Mouse (Mus musculus) R1 (cell line): Measurements from ENCODE around the gene Tmem206.

ENCODE experiments used
- DNase-seq: peaks from one replicate; pipeline ENCODE4 v3.0.0-alpha.2; 2018; ENCODE audit warnings: low read depth, low spot score

Gene Tmem206

GRCm38 (mm10) chr1:191350355-191350754 is 24.6 kb downstream of the Tmem206 start:
- no peak for DNase-seq

DNA sequence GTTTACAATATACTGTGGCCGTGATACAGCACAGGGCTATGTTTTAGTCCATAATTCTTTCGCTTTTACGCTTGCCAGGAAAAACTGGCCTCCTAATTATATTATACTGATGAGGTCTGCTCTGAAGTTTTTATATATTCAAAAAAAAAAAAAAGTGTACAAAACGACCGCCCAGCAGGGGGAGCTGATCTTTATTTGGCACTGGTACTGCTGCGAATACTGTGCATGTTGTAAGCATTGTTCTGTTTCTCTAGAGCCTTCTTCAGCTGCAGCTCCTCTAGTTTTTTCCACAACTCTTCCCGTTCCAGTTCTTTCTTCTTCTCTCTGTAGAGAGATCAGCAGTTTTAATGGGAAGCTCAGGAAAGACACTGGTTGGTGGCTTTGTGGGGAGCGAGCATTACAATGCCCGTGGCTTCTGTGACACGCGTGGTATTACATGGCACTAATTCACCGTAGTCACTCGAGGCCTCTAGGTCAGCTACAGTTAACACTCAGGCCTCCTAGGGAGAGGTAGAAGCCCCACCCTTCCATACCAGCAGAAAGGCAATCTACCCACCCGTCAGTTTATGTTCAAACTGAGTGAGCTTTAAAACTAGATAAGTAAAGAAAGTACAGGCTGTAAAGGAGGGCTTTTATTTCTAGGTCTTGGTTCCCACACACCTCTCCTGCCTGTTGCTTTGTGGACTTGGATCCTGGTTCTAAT is 27.2 kb downstream of the Tmem206 start:
- DNase-seq = peak; percentile 57

DNA sequence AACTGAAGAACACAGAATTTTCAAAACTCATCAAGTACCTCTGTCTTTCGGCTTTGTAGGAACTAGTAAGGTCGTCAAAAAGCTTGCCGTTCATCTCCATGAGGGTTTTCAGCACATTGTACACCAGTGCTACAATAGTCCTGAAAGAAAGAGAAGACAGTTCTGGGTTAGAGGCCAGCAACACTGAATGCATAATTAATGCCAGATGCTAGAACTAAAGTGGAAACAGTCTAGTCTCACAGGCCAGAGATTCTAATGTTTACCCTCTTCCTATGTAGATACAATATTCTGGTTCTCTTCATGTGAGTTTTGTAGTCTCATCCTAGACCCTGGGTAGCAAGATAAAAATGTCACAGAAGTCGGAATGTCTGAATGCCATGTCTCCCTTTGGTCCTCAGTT is 28.1 kb downstream of the Tmem206 start:
- no peak for DNase-seq

- DNase-seq = no peak
Observed at GRCm38 (mm10) chr1:191356936-191357335, 31.2 kb downstream of the Tmem206 start.

- no peak for DNase-seq
Observed at GRCm38 (mm10) chr1:191359478-191359877, 33.8 kb downstream of the Tmem206 start.

DNA sequence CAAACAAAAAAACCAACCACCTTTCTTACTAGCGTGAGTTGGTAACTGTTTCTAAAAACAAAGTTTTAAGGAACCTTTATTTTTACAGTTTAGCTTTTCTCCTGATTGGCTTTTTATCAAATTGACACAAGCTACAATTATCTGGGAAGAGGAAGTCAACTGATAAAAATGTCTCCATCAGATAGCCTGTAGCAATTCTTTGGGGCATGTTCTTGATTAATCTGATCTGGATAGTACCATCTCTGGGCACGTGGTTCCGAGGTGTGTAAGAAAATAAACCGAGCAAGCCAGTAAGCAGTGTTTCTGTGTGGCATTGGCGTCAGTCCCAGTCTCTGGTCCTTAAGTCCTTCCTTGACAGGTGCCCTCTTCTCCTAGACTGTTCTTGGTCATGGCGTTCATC is 36.7 kb downstream of the Tmem206 start:
- DNase-seq = no peak

- DNase-seq = peak; percentile 70
Observed at GRCm38 (mm10) chr1:191364477-191364876, 38.8 kb downstream of the Tmem206 start.

GRCm38 (mm10) chr1:191368193-191368592 is 42.5 kb downstream of the Tmem206 start:
- no peak for DNase-seq

- no peak for DNase-seq
Observed at GRCm38 (mm10) chr1:191369140-191369539, 43.4 kb downstream of the Tmem206 start.

GRCm38 (mm10) chr1:191374993-191375643 is 49.4 kb downstream of the Tmem206 start:
- no peak for DNase-seq

- no peak for DNase-seq
Observed at GRCm38 (mm10) chr1:191375644-191375998, 49.9 kb downstream of the Tmem206 start.

- no peak for DNase-seq
Observed at GRCm38 (mm10) chr1:191378080-191378479, 52.4 kb downstream of the Tmem206 start.

DNA sequence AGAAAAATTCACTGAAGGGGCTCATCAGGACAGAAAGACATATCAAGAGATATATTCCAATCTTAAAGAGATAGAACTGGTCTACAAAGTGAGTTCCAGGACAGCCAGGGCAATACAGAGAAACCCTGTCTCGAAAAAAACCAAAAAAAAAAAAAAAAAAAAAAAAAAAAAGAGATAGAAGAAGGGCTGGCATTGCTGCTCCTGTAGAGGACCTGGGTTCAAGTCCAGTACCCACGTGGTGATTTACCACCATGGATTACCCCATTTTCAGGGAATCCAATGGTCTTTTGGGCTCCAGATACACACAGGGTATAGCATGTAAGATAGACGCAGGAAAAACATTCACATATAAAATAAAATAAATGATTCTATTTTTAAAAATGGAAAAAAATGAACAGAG is 55.1 kb downstream of the Tmem206 start:
- no peak for DNase-seq

GRCm38 (mm10) chr1:191381955-191382736 is 56.4 kb downstream of the Tmem206 start:
- no peak for DNase-seq

DNA sequence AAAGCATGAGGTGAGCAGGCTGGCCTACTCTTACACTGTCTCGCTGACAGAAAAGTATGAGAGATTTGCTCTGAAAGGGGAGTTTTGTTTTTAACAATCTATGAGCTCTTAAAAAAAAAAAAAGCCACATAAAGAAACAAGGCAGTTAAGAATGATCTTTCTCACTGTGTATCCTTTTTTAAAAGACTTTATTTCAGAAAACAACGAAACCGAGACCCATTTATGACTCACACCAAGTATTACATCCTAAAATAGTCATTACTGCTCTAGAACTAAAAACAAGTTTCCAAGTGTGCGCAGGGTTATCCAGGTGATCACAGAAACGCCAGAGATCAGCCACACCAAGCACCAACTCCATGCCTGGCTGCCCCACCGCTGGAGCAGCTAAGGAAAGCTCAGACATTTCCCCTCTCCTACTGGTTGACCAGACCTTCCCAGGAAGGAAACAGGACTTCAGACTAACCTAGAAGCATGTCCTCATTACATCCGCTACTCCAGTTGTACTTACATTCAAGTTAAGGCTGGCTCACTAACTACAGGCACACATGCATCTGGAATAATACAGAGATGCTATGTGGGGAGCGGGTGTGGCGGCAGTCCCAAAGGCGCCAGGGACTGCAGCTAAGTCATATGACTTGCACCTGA is 59.2 kb downstream of the Tmem206 start:
- no peak for DNase-seq

GRCm38 (mm10) chr1:191391311-191391710 is 65.6 kb downstream of the Tmem206 start:
- DNase-seq = peak; percentile 75

- DNase-seq = no peak
Observed at GRCm38 (mm10) chr1:191393536-191393935, 67.8 kb downstream of the Tmem206 start.

- DNase-seq = no peak
Observed at GRCm38 (mm10) chr1:191394126-191394525, 68.4 kb downstream of the Tmem206 start.

DNA sequence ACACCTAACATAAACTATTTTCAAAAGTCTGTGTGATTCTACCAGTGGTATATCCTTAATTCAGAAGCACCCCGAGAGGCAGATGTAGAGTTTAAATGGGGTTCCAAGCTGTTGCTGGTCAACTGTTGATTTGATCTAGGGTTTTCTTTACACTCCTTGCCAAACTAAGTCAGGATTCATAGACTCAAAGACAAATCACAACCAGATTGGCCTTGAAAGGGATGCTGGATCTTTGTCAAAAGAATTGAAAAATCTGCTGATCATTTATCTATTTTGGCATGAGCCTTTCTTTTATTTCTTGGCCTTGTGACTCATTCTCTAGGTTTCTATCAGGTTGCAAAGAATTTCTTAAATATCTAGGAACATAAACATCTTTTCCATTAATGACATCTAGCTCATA is 69.5 kb downstream of the Tmem206 start:
- DNase-seq = no peak

- DNase-seq = peak; percentile 86
Observed at GRCm38 (mm10) chr1:191395871-191396433, 70.2 kb downstream of the Tmem206 start.

DNA sequence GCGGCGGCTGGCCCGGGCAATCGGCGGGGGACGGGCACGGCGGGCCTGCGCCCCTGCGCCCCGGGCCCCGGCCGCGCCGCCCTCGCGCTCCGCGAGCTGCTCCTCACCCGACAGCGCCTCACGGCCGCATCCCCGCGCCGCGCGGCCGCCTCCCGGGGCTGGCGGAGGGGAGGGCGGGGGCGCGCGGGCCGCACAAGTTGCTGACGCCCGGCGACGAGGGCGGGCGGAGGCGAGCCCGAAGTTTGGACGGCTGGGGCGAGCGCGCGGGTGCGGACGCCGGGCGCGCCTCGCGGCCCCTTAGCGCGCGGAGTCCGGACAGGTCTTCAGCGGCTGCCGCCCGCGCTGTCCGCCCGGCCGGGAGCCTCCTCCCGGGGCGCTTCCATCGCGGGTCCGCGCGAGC is 70.7 kb downstream of the Tmem206 start:
- DNase-seq = no peak
